Mouse (Mus musculus): ENCODE measurements around the gene 9530077C05Rik. TPM values are rescaled to one million over a fixed set of nuclear protein-coding genes. Genes with fewer than 3 reads are reported as not detected.
A peak's percentile ranks its signal among the peaks of the same experiment; 100 is the strongest.
"Not testable (repeated sequence)": the region's sequence is repeated elsewhere in the genome, so short reads cannot be mapped to it uniquely, and the experiment has no call there.

The 9530077C05Rik gene
- polyA plus RNA-seq, 2 experiments: 1.1 to 1.5 TPM

DNA sequence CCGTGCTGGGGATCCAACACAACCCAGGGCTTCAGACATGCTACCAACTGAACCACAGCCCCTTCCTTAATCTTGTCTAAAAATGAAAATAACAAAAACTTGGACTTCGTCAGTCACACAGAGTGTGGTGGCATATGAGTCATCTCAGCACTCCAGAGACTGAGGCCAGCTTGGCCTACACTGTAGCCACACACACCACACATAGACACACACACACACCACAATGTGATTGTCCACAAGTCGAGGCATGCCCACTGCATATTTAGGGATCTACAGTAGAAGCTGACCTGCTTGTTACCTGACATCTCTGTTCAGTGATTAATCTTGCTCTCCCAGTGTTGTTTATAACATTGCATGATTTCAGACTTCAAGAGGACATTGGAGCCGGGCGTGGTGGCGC is 37.9 kb downstream of the 9530077C05Rik start:
- peaks cover 28% of the 10 kb centered on the region for H3K36me3 ChIP-seq (replicated peaks; ENCODE audit: control insufficient read depth, insufficient read depth, low read depth)
- WGBS (ENCODE audit: insufficient replicate concordance): 79% methylated on average over 6 of the region's 6 CpGs
- H3K4me2 ChIP-seq (ENCODE audit: low read depth): no peak overlapping the region
- TF ChIP-seq CTCF (IDR thresholded peaks at IDR 0.05; ENCODE audit: low read depth): no peak
- TF ChIP-seq EP300 (IDR thresholded peaks at IDR 0.05; ENCODE audit: low read depth): no peak
- H3K4me1 ChIP-seq (replicated peaks; ENCODE audit: control insufficient read depth in 2 of 2, insufficient read depth in 2 of 2, low read length in 1 of 2): peaks cover 0 to 14% of the 10 kb centered on the region in 2 experiments; a peak in 2 of 4 replicates
- no peak overlapping the region for H3K4me3 ChIP-seq (ENCODE audit: insufficient read depth in 1 of 2, low read depth in 2 of 2, low read length in 2 of 2)
- H3K9me3 ChIP-seq (ENCODE audit: control insufficient read depth, low read length): no peaks in the 10 kb centered on the region
- no peak overlapping the region for H3K27ac ChIP-seq
- no peak overlapping the region for H3K9ac ChIP-seq (replicated peaks)
- ATAC-seq (ENCODE audit: insufficient read depth): no peak
- no peak for DNase-seq (ENCODE audit: low read depth in 3 of 3, low spot score in 3 of 3)
- no peaks in the 10 kb centered on the region for H3K27me3 ChIP-seq (ENCODE audit: control insufficient read depth, insufficient read depth, low read length)

DNA sequence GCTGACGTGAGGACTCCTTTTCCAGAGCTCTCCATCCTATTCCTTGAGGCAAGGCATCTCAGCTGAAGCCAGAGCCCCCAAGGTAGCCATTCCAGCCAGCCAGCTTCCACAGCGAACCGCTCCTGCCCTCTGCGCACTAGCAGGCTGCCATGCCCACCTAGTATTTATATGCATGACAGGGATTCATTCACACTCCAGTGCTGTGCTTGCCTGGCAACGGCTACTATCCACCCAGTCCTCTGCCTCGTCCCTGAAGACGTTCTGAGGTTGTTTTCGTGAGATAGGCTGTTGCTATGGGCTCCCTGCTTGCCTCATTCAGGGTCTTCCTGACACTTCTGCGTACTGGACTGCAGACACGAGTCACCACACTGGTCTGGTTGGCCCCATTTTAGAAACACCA is 41.4 kb downstream of the 9530077C05Rik start:
- Histone ChIP-seq H3K4me2 (ENCODE audit: low read depth) (no peak overlapping the region), H3K27ac (no peak overlapping the region), H3K9ac (replicated peaks) (no peak overlapping the region), H3K27me3 (ENCODE audit: control insufficient read depth, insufficient read depth, low read length) (no peaks in the 10 kb centered on the region), H3K4me3 (ENCODE audit: insufficient read depth in 1 of 2, low read depth in 2 of 2, low read length in 2 of 2) (no peak overlapping the region), H3K4me1 (replicated peaks; ENCODE audit: control insufficient read depth in 2 of 2, insufficient read depth in 2 of 2, low read length in 1 of 2) (peaks cover 0 to 16% of the 10 kb centered on the region in 2 experiments; a peak in 2 of 4 replicates), H3K9me3 (ENCODE audit: control insufficient read depth, low read length) (no peaks in the 10 kb centered on the region), H3K36me3 (replicated peaks; ENCODE audit: control insufficient read depth, insufficient read depth, low read depth) (peaks cover 50% of the 10 kb centered on the region)
- no peak for ATAC-seq (ENCODE audit: insufficient read depth)
- WGBS (ENCODE audit: insufficient replicate concordance): 66% methylated on average over 10 of the region's 10 CpGs
- no peak for TF ChIP-seq CTCF (IDR thresholded peaks at IDR 0.05; ENCODE audit: low read depth)
- no peak for TF ChIP-seq EP300 (IDR thresholded peaks at IDR 0.05; ENCODE audit: low read depth)
- no peak for DNase-seq (ENCODE audit: low read depth in 3 of 3, low spot score in 3 of 3)

DNA sequence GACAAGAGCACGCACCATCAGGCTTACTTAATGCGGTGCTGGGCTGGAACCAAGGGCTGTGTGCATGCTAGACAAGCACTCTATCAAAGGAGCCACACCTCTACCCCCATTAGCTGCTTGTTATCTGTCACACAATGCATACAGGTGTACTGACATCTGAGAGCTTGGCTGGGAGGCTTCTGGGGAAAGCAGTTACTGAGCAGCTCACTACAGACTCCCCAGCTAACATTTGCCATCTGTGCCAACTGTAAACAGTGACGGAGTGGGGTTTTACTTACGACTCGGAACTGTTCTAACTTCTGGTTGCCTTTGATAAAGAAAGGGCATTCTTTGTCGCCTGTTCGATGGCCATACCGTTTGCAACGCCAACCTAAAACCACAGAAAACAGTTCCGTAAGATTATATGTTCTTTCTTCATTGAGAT is 42.2 kb downstream of the 9530077C05Rik start:
- peak; percentile 62 to 63 (median 62) for DNase-seq (ENCODE audit: low read depth in 3 of 3, low spot score in 3 of 3)
- 21% methylated on average over 10 of the region's 10 CpGs for WGBS (ENCODE audit: insufficient replicate concordance)
- peak overlapping the region; percentile 32 for H3K4me2 ChIP-seq (ENCODE audit: low read depth)
- H3K27me3 ChIP-seq (ENCODE audit: control insufficient read depth, insufficient read depth, low read length): no peaks in the 10 kb centered on the region
- H3K9ac ChIP-seq (replicated peaks): peak overlapping the region; percentile 7; the same call in 1 of the 2 replicates
- TF ChIP-seq CTCF (IDR thresholded peaks at IDR 0.05; ENCODE audit: low read depth) (no peak), EP300 (IDR thresholded peaks at IDR 0.05; ENCODE audit: low read depth) (peak; percentile 90)
- no peaks in the 10 kb centered on the region for H3K9me3 ChIP-seq (ENCODE audit: control insufficient read depth, low read length)
- no peak overlapping the region for H3K4me3 ChIP-seq (ENCODE audit: insufficient read depth in 1 of 2, low read depth in 2 of 2, low read length in 2 of 2)
- peaks cover 44% of the 10 kb centered on the region for H3K36me3 ChIP-seq (replicated peaks; ENCODE audit: control insufficient read depth, insufficient read depth, low read depth)
- peak; percentile 93 for ATAC-seq (ENCODE audit: insufficient read depth)
- no peak overlapping the region for H3K27ac ChIP-seq
- peaks cover 0 to 16% of the 10 kb centered on the region in 2 experiments; a peak in 2 of 4 replicates for H3K4me1 ChIP-seq (replicated peaks; ENCODE audit: control insufficient read depth in 2 of 2, insufficient read depth in 2 of 2, low read length in 1 of 2)

DNA sequence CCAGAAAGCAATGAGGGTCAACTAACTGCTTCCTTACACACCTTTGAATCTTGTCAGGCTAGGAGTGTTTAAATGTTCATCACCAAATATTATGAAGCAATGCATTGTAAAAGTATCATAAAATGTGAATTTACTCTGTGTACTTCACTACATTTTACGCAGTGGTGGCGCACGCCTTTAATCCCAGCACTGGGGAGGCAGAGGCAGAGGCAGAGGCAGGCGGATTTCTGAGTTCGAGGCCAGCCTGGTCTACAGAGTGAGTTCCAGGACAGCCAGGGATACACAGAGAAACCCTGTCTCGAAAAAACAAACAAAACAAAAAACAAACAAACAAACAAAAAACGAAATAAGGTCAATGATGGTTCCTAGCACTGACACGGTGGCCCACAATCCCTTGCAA is 42.7 kb downstream of the 9530077C05Rik start, which contains the start of gene Gm17545:
Gene Gm17545, plus strand, starts transcription at position 301 of the 400 bp plus-strand sequence.
- 71% methylated on average over 8 of the region's 8 CpGs for WGBS (ENCODE audit: insufficient replicate concordance)
- peak within 1 kb of the TSS; percentile 32 for H3K4me2 ChIP-seq (ENCODE audit: low read depth)
- H3K27ac ChIP-seq: peak within 1 kb of the TSS; percentile 14; the same call in 1 of the 2 replicates
- not testable (repeated sequence) for DNase-seq (ENCODE audit: low read depth in 3 of 3, low spot score in 3 of 3); ATAC-seq (ENCODE audit: insufficient read depth); H3K4me3 ChIP-seq (ENCODE audit: insufficient read depth in 1 of 2, low read depth in 2 of 2, low read length in 2 of 2); H3K27me3 ChIP-seq (ENCODE audit: control insufficient read depth, insufficient read depth, low read length); H3K9me3 ChIP-seq (ENCODE audit: control insufficient read depth, low read length)
- H3K9ac ChIP-seq (replicated peaks): peak within 1 kb of the TSS; percentile 7; the same call in 1 of the 2 replicates
- H3K36me3 ChIP-seq (replicated peaks; ENCODE audit: control insufficient read depth, insufficient read depth, low read depth): peaks cover 41% of the 10 kb centered on the region
- peaks cover 0 to 16% of the 10 kb centered on the region in 2 experiments; a peak in 2 of 4 replicates for H3K4me1 ChIP-seq (replicated peaks; ENCODE audit: control insufficient read depth in 2 of 2, insufficient read depth in 2 of 2, low read length in 1 of 2)

DNA sequence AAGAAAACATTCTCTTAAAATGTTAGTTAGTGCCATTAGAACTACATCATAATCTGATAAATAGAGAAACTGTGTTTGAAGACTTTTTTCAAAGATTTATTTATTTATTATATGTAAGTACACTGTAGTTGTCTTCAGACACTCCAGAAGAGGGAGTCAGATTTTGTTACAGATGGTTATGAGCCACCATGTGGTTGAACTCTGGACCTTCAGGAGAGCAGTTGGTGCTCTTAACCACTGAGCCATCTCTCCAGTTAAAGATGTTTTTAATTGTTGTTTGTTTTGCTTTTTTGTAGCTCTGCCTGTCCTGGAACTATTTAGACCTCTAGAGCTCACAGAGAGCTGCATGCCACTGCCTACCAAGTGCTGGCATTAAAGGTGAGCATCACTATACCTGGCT is 43.7 kb downstream of the 9530077C05Rik start:
- ATAC-seq (ENCODE audit: insufficient read depth): no peak

More for the DNA sequence above, 43.7 kb downstream of the 9530077C05Rik start:
- H3K4me3 ChIP-seq (ENCODE audit: insufficient read depth in 1 of 2, low read depth in 2 of 2, low read length in 2 of 2): no peak overlapping the region
- no peak overlapping the region for H3K4me2 ChIP-seq (ENCODE audit: low read depth)
- no peak for DNase-seq (ENCODE audit: low read depth in 3 of 3, low spot score in 3 of 3)
- no peak overlapping the region for H3K9ac ChIP-seq (replicated peaks)
- no peak overlapping the region for H3K27ac ChIP-seq
- no peaks in the 10 kb centered on the region for H3K9me3 ChIP-seq (ENCODE audit: control insufficient read depth, low read length)
- H3K36me3 ChIP-seq (replicated peaks; ENCODE audit: control insufficient read depth, insufficient read depth, low read depth): peaks cover 37% of the 10 kb centered on the region
- no peaks in the 10 kb centered on the region for H3K27me3 ChIP-seq (ENCODE audit: control insufficient read depth, insufficient read depth, low read length)
- H3K4me1 ChIP-seq (replicated peaks; ENCODE audit: control insufficient read depth in 2 of 2, insufficient read depth in 2 of 2, low read length in 1 of 2): peaks cover 0 to 16% of the 10 kb centered on the region in 2 experiments; a peak in 2 of 4 replicates
- no peak for TF ChIP-seq CTCF (IDR thresholded peaks at IDR 0.05; ENCODE audit: low read depth)
- TF ChIP-seq EP300 (IDR thresholded peaks at IDR 0.05; ENCODE audit: low read depth): no peak

All from liver, embryonic 14.5 days (tissue).